Mouse (Mus musculus) kidney, adult 8-10 months (tissue): Measurements from ENCODE around the gene Prr14.

Experiments used
- DNase-seq, 2 experiments: peaks; one replicate each; pipeline ENCODE4 v3.0.0; 2022

Gene Prr14

DNA sequence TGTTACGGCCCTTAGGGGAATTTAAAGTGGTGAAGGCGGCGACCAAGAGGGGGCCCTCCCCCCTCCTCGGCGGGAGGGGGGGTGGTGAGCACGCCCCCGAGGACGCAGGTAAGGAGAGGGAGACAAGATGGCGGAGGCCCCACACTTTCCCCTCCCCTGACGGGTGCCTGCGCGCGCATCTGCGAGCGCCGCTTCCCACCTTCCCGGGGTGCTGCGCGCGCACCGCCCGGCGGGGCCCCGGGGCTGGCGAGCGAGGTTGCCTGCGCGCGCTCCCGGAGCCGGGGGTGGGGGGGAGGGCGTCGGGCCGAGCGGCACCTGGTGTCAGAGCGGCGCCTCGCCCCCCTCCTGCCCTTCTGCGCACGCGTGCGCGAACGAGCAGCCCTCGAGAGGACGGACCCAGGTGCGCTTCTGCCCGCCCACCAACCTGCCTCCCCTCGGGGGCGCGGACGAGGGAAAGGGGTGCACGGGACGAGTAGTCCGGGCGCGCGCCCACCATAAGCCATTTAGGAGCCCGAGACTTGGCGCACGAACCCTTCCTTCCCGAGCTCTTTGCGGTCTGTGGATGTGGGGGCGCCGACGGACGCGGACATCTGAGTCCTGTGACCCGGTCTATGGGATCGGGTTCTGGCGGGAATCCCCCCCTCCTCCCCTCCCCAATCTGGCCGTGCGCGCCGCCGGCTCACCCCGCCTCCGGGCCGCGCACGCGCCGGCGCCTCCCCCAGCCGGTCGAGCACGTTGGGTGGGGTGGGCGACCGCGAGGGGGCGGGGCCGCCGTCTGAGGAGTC, 53.0 kb downstream of the Prr14 start:
- DNase-seq = peak; percentile 91

DNA sequence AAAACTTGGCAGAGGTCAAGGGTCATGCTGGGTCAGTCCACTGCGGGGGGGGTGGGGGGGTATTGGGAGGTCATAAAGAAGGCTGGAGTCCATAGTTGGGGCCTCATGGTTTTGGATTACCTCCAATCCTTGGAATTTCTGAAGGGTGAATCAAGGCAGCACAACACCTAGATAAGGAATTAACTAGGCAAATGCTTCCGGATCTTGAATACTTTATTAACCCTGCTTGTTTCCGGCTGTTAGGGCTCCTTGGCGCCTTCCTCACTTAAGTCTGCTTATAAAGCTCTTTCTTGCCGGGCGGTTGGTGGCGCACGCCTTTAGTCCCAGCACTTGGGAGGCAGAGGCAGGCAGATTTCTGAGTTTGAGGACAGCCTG, 53.6 kb downstream of the Prr14 start:
- DNase-seq = peak in 1 of 2 experiments; percentile 58

DNA sequence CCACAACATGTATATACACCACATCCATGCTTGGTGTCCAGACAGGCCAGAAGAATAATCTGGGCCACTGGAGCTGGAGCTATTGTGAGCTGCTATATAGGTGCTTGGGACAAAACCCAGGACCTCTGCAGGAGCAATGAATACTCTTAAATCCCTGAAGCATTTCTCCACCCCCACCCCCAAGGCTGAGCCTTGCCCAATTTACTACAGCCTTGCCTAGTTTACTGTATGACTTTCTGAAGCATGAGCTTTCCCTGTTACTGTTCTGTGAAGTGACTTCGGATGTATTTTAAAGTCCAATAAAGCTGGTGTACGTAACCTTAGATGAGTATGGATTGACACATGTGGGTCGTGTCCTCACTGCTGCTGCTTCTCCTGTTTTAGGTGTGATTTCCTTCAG, 54.4 kb downstream of the Prr14 start:
- DNase-seq = peak in 1 of 2 experiments; percentile 9

DNA sequence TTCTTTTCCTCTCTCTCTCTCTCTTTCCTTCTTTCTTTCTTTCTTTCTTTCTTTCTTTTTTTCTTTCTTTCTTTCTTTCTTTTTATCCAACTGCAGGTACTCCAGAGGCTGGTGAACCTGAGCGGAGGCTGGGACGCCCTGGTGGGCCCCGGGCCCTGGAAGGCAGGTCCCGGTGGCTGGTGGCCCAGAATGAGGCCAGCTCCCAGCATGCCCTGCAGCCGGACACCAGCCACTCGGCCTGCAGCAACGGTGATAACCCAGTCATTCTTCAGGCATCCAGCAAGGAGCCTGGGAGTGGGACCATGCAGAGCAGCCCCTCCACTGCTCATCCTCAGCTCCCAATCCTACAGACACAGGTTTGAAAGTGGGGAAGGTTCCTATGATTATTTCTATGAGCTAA, 56.4 kb downstream of the Prr14 start:
- no peak for DNase-seq

DNA sequence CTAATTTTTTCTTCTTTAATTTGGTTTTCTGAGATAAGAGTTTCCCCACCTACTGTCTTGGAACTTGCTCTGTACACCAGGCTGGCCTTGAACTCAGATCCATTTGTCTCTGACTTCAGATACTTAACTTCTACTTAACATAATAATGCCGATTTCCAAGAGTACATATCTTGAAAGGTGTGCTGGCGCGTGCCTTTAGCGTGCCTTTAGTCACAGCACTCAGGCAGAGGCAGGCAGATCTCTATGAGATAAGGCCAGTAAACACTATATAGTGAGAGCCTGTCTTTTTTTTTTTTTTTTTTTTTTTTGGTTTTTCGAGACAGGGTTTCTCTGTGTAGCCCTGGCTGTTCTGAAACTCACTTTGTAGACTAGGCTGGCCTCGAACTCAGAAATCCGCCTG, 56.9 kb downstream of the Prr14 start:
- no peak for DNase-seq

DNA sequence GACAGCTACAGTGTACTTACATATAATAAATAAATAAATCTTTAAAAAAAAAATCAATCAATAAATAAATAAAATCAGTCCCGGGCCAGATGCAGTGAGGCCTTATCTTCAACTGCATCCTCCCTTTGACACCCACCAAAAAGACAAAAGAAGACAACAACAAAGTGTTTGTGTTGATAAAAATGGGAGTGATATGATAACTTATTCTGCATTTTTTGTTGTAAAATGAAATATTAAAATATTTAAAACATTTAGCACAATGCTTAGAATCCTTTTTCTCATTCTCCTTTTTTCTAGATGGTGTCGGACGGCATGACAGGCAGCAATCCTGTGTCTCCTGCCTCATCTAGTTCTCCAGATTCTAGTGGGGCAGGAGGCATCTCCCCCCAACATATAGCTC, 59.9 kb downstream of the Prr14 start, which contains the start of gene Gm42715:
Gm42715 (plus strand) TSS at position 301 of the 400 bp plus-strand sequence.
- DNase-seq = no peak
